Mouse (Mus musculus) liver, embryonic 14.5 days (tissue): Measurements from ENCODE around the gene Elfn1.

ENCODE experiments used
- CTCF ChIP-seq: IDR thresholded peaks from 2 replicates; pipeline ENCODE4 v1.5.1; 2016; ENCODE audit warnings: antibody characterized with exemption, low read depth, control low read depth
- EP300 ChIP-seq: IDR thresholded peaks from 2 replicates; pipeline ENCODE4 v1.6.1; 2016; ENCODE audit warnings: antibody characterized with exemption, low read depth

- TF ChIP-seq CTCF (no peak), EP300 (no peak)
Observed at GRCm38 (mm10) chr5:139930927-139931351, 23.2 kb downstream of the Elfn1 start.
